Mouse (Mus musculus) MEL (cell line): ENCODE measurements around the gene Nrg4. TPM values are rescaled to one million over a fixed set of nuclear protein-coding genes. Genes with fewer than 3 reads are reported as not detected.
"Not testable (repeated sequence)": the region's sequence is repeated elsewhere in the genome, so short reads cannot be mapped to it uniquely, and the experiment has no call there.

ENCODE experiments used
- DNase-seq: peaks from one replicate; pipeline ENCODE4 v3.0.0; 2011; ENCODE audit warnings: low read depth, low spot score
- H3K27ac ChIP-seq: 2 replicates; pipeline ENCODE4 v1.5.1; 2012; ENCODE audit warnings: low read depth, mild to moderate bottlenecking, control low read depth, low read length, moderate library complexity; ENCODE audit not compliant: control insufficient read depth
- H3K27me3 ChIP-seq, 2 experiments: fragments of 150-350 bp in 1 of 2; sonication (generic) in 1 of 2; 2 replicates each; pipeline ENCODE4 v1.6.1; 2012; ENCODE audit warnings: low read length in 2 of 2, mild to moderate bottlenecking in 2 of 2, improper control_type of control experiment in 1 of 2, moderate library complexity in 1 of 2; ENCODE audit not compliant: insufficient read depth in 2 of 2, control insufficient read depth in 1 of 2
- H3K36me3 ChIP-seq, 2 experiments: 2 replicates each; pipeline ENCODE4 v1.6.1; 2012 to 2014; ENCODE audit warnings: low read length in 2 of 2, improper control_type of control experiment in 1 of 2, inconsistent platforms in 1 of 2, mild to moderate bottlenecking in 1 of 2; ENCODE audit not compliant: insufficient read depth in 2 of 2, control insufficient read depth in 1 of 2
- H3K4me1 ChIP-seq, 2 experiments: fragments of 150-350 bp in 1 of 2; sonication (generic) in 1 of 2; 2 replicates each; pipeline ENCODE4 v1.6.1; 2012; ENCODE audit warnings: low read length in 2 of 2, improper control_type of control experiment in 1 of 2, mild to moderate bottlenecking in 1 of 2; ENCODE audit not compliant: insufficient read depth in 2 of 2, control insufficient read depth in 1 of 2
- H3K4me3 ChIP-seq, 2 experiments: fragments of 150-350 bp in 1 of 2; sonication (generic) in 1 of 2; 2 replicates each; pipeline ENCODE4 v1.5.1; 2012; ENCODE audit warnings: low read depth in 2 of 2, low read length in 2 of 2, mild to moderate bottlenecking in 2 of 2, moderate library complexity in 2 of 2, control low read depth in 1 of 2, improper control_type of control experiment in 1 of 2; ENCODE audit not compliant: control insufficient read depth in 1 of 2, insufficient read depth in 1 of 2
- H3K79me2 ChIP-seq: 2 replicates; pipeline ENCODE4 v1.6.1; 2012; ENCODE audit warnings: mild to moderate bottlenecking, low read length, moderate library complexity; ENCODE audit not compliant: control insufficient read depth, poor library complexity, insufficient read depth
- H3K9ac ChIP-seq: 2 replicates; pipeline ENCODE4 v1.6.1; 2012; ENCODE audit warnings: low read depth, mild to moderate bottlenecking, control low read depth, low read length, moderate library complexity; ENCODE audit not compliant: control insufficient read depth, poor library complexity, severe bottlenecking
- H3K9me3 ChIP-seq: fragments of 150-350 bp; sonication (generic); replicated peaks from 2 replicates; pipeline ENCODE4 v1.6.1; 2012; ENCODE audit warnings: mild to moderate bottlenecking, low read length, improper control_type of control experiment, moderate library complexity; ENCODE audit not compliant: insufficient read depth
- BHLHE40 ChIP-seq: IDR thresholded peaks from 2 replicates; pipeline ENCODE4 v1.6.1; 2012; ENCODE audit warnings: low read depth, mild to moderate bottlenecking, inconsistent platforms, low read length, improper control_type of control experiment, borderline replicate concordance
- CHD1 ChIP-seq: IDR thresholded peaks from 2 replicates; pipeline ENCODE4 v1.6.1; 2012; ENCODE audit warnings: low read depth, mild to moderate bottlenecking, inconsistent platforms, low read length, improper control_type of control experiment
- CHD2 ChIP-seq: IDR thresholded peaks from 2 replicates; pipeline ENCODE4 v1.6.1; 2011; ENCODE audit warnings: low read length, improper control_type of control experiment
- CTCF ChIP-seq, 3 experiments: IDR thresholded peaks in 2 of 3; conservative IDR thresholded peaks in 1 of 3; 2 replicates each; pipeline ENCODE4 v1.5.1; 2011 to 2012; ENCODE audit warnings: low read length in 3 of 3, low read depth in 2 of 3, mild to moderate bottlenecking in 2 of 3, improper control_type of control experiment in 1 of 3, inconsistent platforms in 1 of 3, mixed read lengths in 1 of 3, moderate library complexity in 1 of 3; ENCODE audit not compliant: control insufficient read depth in 1 of 3, insufficient read depth in 1 of 3, poor library complexity in 1 of 3, severe bottlenecking in 1 of 3
- ELF1 ChIP-seq: IDR thresholded peaks from 2 replicates; pipeline ENCODE4 v1.6.1; 2014; ENCODE audit warnings: low read depth, mild to moderate bottlenecking, inconsistent platforms, low read length, improper control_type of control experiment, moderate library complexity
- ETS1 ChIP-seq: IDR thresholded peaks from 2 replicates; pipeline ENCODE4 v1.6.1; 2012; ENCODE audit warnings: low read depth, mild to moderate bottlenecking, inconsistent platforms, low read length, improper control_type of control experiment, moderate library complexity
- GATA1 ChIP-seq: IDR thresholded peaks from 2 replicates; pipeline ENCODE4 v1.6.1; 2011; ENCODE audit warnings: low read depth, low read length, improper control_type of control experiment
- HCFC1 ChIP-seq: IDR thresholded peaks from 2 replicates; pipeline ENCODE4 v1.6.1; 2012; ENCODE audit warnings: low read depth, mild to moderate bottlenecking, inconsistent platforms, low read length, improper control_type of control experiment, moderate library complexity
- MAFK ChIP-seq: IDR thresholded peaks from 2 replicates; pipeline ENCODE4 v1.6.1; 2011; ENCODE audit warnings: low read depth, mild to moderate bottlenecking, low read length, improper control_type of control experiment, borderline replicate concordance
- MAX ChIP-seq: IDR thresholded peaks from 2 replicates; pipeline ENCODE4 v1.6.1; 2011; ENCODE audit warnings: low read length, improper control_type of control experiment
- MXI1 ChIP-seq: IDR thresholded peaks from 2 replicates; pipeline ENCODE4 v1.6.1; 2011; ENCODE audit warnings: mild to moderate bottlenecking, low read depth, low read length, improper control_type of control experiment
- MYC ChIP-seq: IDR thresholded peaks from 2 replicates; pipeline ENCODE4 v1.6.1; 2011; ENCODE audit warnings: low read depth, mild to moderate bottlenecking, low read length, improper control_type of control experiment, moderate library complexity
- NELFE ChIP-seq: IDR thresholded peaks from 2 replicates; pipeline ENCODE4 v1.6.1; 2011; ENCODE audit warnings: low read depth, low read length, improper control_type of control experiment
- NRF1 ChIP-seq: IDR thresholded peaks from 2 replicates; pipeline ENCODE4 v1.6.1; 2014; ENCODE audit warnings: low read depth, mild to moderate bottlenecking, inconsistent platforms, low read length, improper control_type of control experiment, moderate library complexity; ENCODE audit not compliant: poor library complexity, insufficient read depth, severe bottlenecking
- POLR2A ChIP-seq, 2 experiments: IDR thresholded peaks; 2 replicates each; pipeline ENCODE4 v1.6.1; 2011 to 2012; ENCODE audit warnings: low read length in 2 of 2, mild to moderate bottlenecking in 2 of 2, control low read depth in 1 of 2, improper control_type of control experiment in 1 of 2, low read depth in 1 of 2, moderate library complexity in 1 of 2; ENCODE audit not compliant: control insufficient read depth in 1 of 2, insufficient read depth in 1 of 2, poor library complexity in 1 of 2
- POLR2AphosphoS2 ChIP-seq: IDR thresholded peaks from 2 replicates; pipeline ENCODE4 v1.6.1; 2011; ENCODE audit warnings: low read length, improper control_type of control experiment
- POLR2AphosphoS5 ChIP-seq: IDR thresholded peaks from 2 replicates; pipeline ENCODE4 v1.6.1; 2012; ENCODE audit warnings: low read depth, borderline replicate concordance, mild to moderate bottlenecking, inconsistent platforms, low read length, moderate library complexity, mixed read lengths
- RAD21 ChIP-seq: IDR thresholded peaks from 2 replicates; pipeline ENCODE4 v1.6.1; 2011; ENCODE audit warnings: mild to moderate bottlenecking, low read depth, low read length, improper control_type of control experiment
- RCOR1 ChIP-seq: IDR thresholded peaks from 2 replicates; pipeline ENCODE4 v1.6.1; 2012; ENCODE audit warnings: low read depth, mild to moderate bottlenecking, inconsistent platforms, low read length, improper control_type of control experiment
- SIN3A ChIP-seq: IDR thresholded peaks from 2 replicates; pipeline ENCODE4 v1.6.1; 2012; ENCODE audit warnings: low read length, improper control_type of control experiment, inconsistent platforms
- TAL1 ChIP-seq: IDR thresholded peaks from 2 replicates; pipeline ENCODE4 v1.6.1; 2012; ENCODE audit warnings: mild to moderate bottlenecking, inconsistent platforms, low read length, moderate library complexity, mixed read lengths
- TCF12 ChIP-seq: IDR thresholded peaks from 2 replicates; pipeline ENCODE4 v1.6.1; 2014; ENCODE audit warnings: low read depth, mild to moderate bottlenecking, inconsistent platforms, low read length, improper control_type of control experiment, moderate library complexity
- USF1 ChIP-seq: IDR thresholded peaks from 2 replicates; pipeline ENCODE4 v1.6.1; 2014; ENCODE audit warnings: low read depth, mild to moderate bottlenecking, inconsistent platforms, low read length, improper control_type of control experiment, moderate library complexity
- ZKSCAN1 ChIP-seq: IDR thresholded peaks from 2 replicates; pipeline ENCODE4 v1.6.1; 2012; ENCODE audit warnings: low read depth, mild to moderate bottlenecking, inconsistent platforms, low read length, improper control_type of control experiment, moderate library complexity
- ZMIZ1 ChIP-seq: IDR thresholded peaks from 2 replicates; pipeline ENCODE4 v1.6.1; 2012; ENCODE audit warnings: low read depth, mild to moderate bottlenecking, inconsistent platforms, low read length, improper control_type of control experiment, moderate library complexity
- ZNF384 ChIP-seq: IDR thresholded peaks from 2 replicates; pipeline ENCODE4 v1.6.1; 2012; ENCODE audit warnings: low read depth, mild to moderate bottlenecking, inconsistent platforms, low read length, improper control_type of control experiment
- polyA plus RNA-seq, 2 experiments: library from polyadenylated mRNA; stranded (reverse) in 1 of 2; unstranded in 1 of 2; fragments of >175 nt in 1 of 2; fragments of >200 nt in 1 of 2; gene quantifications; 2 replicates each; pipeline versions ENCODE4 v1.2.1 to v1.2.4; 2012; ENCODE audit warnings: low replicate concordance in 2 of 2, low read depth in 1 of 2; ENCODE audit not compliant: insufficient read length in 2 of 2, insufficient read depth in 1 of 2, missing spikeins in 1 of 2
- total RNA-seq: library from RNA; depleted of rRNA; stranded (reverse); fragments of 300-350 nt; gene quantifications from 2 replicates; pipeline ENCODE4 v1.2.3, GENCODE M21; 2012

Nrg4 gene
- total and polyA plus RNA-seq, 3 experiments, result 0.08 to 0.67 TPM; not detected in 1

- Histone ChIP-seq H3K4me1 (0 out of 4 replicates have a peak, but pooled peaks cover 0 to 5% of the 10 kb centered on the region in 2 experiments), H3K4me3 (no peak overlapping the region)
- TF ChIP-seq CTCF (IDR thresholded peaks at IDR 0.05 in 2 of 3, conservative IDR thresholded peaks at IDR 0.05 in 1 of 3; ENCODE audit: control insufficient read depth in 1 of 3, insufficient read depth in 1 of 3, low read depth in 2 of 3, low read length in 3 of 3, poor library complexity in 1 of 3, severe bottlenecking in 1 of 3) (no peak), NELFE (no peak), ETS1 (no peak), POLR2AphosphoS5 (no peak), CHD1 (no peak), GATA1 (no peak), ELF1 (no peak), ZKSCAN1 (no peak), TCF12 (no peak), RAD21 (no peak), ZNF384 (no peak), NRF1 (no peak), TAL1 (no peak), USF1 (no peak)
- TF ChIP-seq, all 39 proteins: peak for 0
Measured at GRCm38 (mm10) chr9:55246440-55246839, 80.2 kb downstream of the Nrg4 start.

GRCm38 (mm10) chr9:55245057-55245750, 81.4 kb downstream of the Nrg4 start:
- H3K27ac ChIP-seq, H3K79me2 ChIP-seq, H3K9ac ChIP-seq, H3K27me3 ChIP-seq, DNase-seq, H3K9me3 ChIP-seq, H3K36me3 ChIP-seq, H3K4me3 ChIP-seq, H3K4me1 ChIP-seq: not testable (repeated sequence)

More at GRCm38 (mm10) chr9:55246440-55246839, 80.2 kb downstream of the Nrg4 start:
- DNase-seq, result no peak
- peaks cover 0 to 2% of the 10 kb centered on the region in 2 experiments; a peak in 2 of 4 replicates for H3K36me3 ChIP-seq
- no peaks in the 10 kb centered on the region for H3K9me3 ChIP-seq
- H3K27me3 ChIP-seq, result no peaks in the 10 kb centered on the region; a peak in 1 of 4 replicates
- no peak overlapping the region for H3K27ac ChIP-seq
- H3K79me2 ChIP-seq, result no peaks in the 10 kb centered on the region
- H3K9ac ChIP-seq, result no peak overlapping the region

- peak overlapping the region; percentile 14 to 16; a peak in 2 of 4 replicates for H3K4me3 ChIP-seq
- DNase-seq, result peak; percentile 69
- no peak overlapping the region for H3K27ac ChIP-seq
- H3K79me2 ChIP-seq, result no peaks in the 10 kb centered on the region
- no peak overlapping the region for H3K9ac ChIP-seq
- no peaks in the 10 kb centered on the region for H3K9me3 ChIP-seq
- H3K27me3 ChIP-seq, result no peaks in the 10 kb centered on the region
- peaks cover 0 to 3% of the 10 kb centered on the region in 2 experiments; a peak in 2 of 4 replicates for H3K36me3 ChIP-seq
- H3K4me1 ChIP-seq, result peaks cover 2 to 8% of the 10 kb centered on the region in 2 experiments; a peak in 2 of 4 replicates
- TF ChIP-seq GATA1 (peak; percentile 54), POLR2AphosphoS2 (no peak), ZNF384 (no peak), MAFK (no peak), NELFE (no peak), MXI1 (peak; percentile 44; the same call in 1 of the 2 replicates), SIN3A (no peak), ZMIZ1 (no peak), USF1 (no peak), TCF12 (no peak), RCOR1 (no peak), HCFC1 (no peak), POLR2A (IDR thresholded peaks at IDR 0.05; ENCODE audit: control insufficient read depth in 1 of 2, insufficient read depth in 1 of 2, low read depth in 1 of 2, low read length in 2 of 2, poor library complexity in 1 of 2) (no peak), CHD2 (no peak), BHLHE40 (no peak), MAX (no peak), MYC (no peak), CTCF (IDR thresholded peaks at IDR 0.05 in 2 of 3, conservative IDR thresholded peaks at IDR 0.05 in 1 of 3; ENCODE audit: control insufficient read depth in 1 of 3, insufficient read depth in 1 of 3, low read depth in 2 of 3, low read length in 3 of 3, poor library complexity in 1 of 3, severe bottlenecking in 1 of 3) (no peak)
Measured at GRCm38 (mm10) chr9:55244079-55244478, 82.6 kb downstream of the Nrg4 start.
